Mouse (Mus musculus) cerebral cortex, adult 2 months (tissue): ENCODE results near the gene Tmem125.

Source experiments
- WGBS: fragments of 180-500 bp; shearing (Covaris S2); methylation state at CpG from one replicate; pipeline ENCODE4 v1.1.7; 2018; 5-methylcytosine and 5-hydroxymethylcytosine counted together

Gene Tmem125

GRCm38 (mm10) chr4:118543592-118544260 lies at the start of gene Tmem125:
Gene Tmem125, minus strand, starts transcription at chr4:118544044.
- WGBS = 8% methylated on average over 24 of the region's 24 CpGs

GRCm38 (mm10) chr4:118589733-118590130 lies 45.9 kb upstream of the Tmem125 start:
- 32% methylated on average over 7 of the region's 7 CpGs for WGBS

- WGBS = 68% methylated on average over 12 of the region's 12 CpGs
Observed at GRCm38 (mm10) chr4:118589053-118589732, 45.3 kb upstream of the Tmem125 start.

- WGBS = 90% methylated on average over 8 of the region's 8 CpGs
Observed at GRCm38 (mm10) chr4:118582629-118583028, 38.8 kb upstream of the Tmem125 start.

GRCm38 (mm10) chr4:118581508-118581907 lies 37.7 kb upstream of the Tmem125 start:
- 52% methylated on average over 11 of the region's 11 CpGs for WGBS

- 42% methylated on average over 13 of the region's 13 CpGs for WGBS
Observed at GRCm38 (mm10) chr4:118579313-118579712, 35.5 kb upstream of the Tmem125 start.

GRCm38 (mm10) chr4:118576097-118576496 lies 32.3 kb upstream of the Tmem125 start:
- WGBS = 6% methylated on average over 6 of the region's 6 CpGs

GRCm38 (mm10) chr4:118571441-118571840 lies 27.6 kb upstream of the Tmem125 start:
- WGBS = 52% methylated on average over 15 of the region's 15 CpGs

- WGBS = 83% methylated on average over 23 of the region's 23 CpGs
Observed at GRCm38 (mm10) chr4:118569320-118569719, 25.5 kb upstream of the Tmem125 start.

- 72% methylated on average over 10 of the region's 10 CpGs for WGBS
Observed at GRCm38 (mm10) chr4:118568709-118569108, 24.9 kb upstream of the Tmem125 start.

- WGBS = 40% methylated on average over 7 of the region's 7 CpGs
Observed at GRCm38 (mm10) chr4:118566161-118566676, 22.4 kb upstream of the Tmem125 start.

GRCm38 (mm10) chr4:118564926-118565279 lies 21.1 kb upstream of the Tmem125 start:
- 34% methylated on average over 3 of the region's 3 CpGs for WGBS

GRCm38 (mm10) chr4:118564062-118564925 lies 20.4 kb upstream of the Tmem125 start:
- WGBS = 78% methylated on average over 13 of the region's 13 CpGs

- whole genome bisulfite sequencing = 78% methylated on average over 3 of the region's 3 CpGs
Observed at GRCm38 (mm10) chr4:118553039-118553649, 9.3 kb upstream of the Tmem125 start.

- 89% methylated on average over 10 of the region's 10 CpGs for WGBS
Observed at GRCm38 (mm10) chr4:118548130-118548480, 4.3 kb upstream of the Tmem125 start.

GRCm38 (mm10) chr4:118547424-118548129 lies 3.7 kb upstream of the Tmem125 start:
- 88% methylated on average over 23 of the region's 23 CpGs for WGBS

- WGBS = 87% methylated on average over 14 of the region's 14 CpGs
Observed at GRCm38 (mm10) chr4:118544441-118545127, 740 bp upstream of the Tmem125 start.

- WGBS = 8% methylated on average over 13 of the region's 13 CpGs
Observed at GRCm38 (mm10) chr4:118543158-118543530, 700 bp downstream of the Tmem125 start.

GRCm38 (mm10) chr4:118542510-118543157 lies 1.2 kb downstream of the Tmem125 start:
- WGBS = 63% methylated on average over 9 of the region's 9 CpGs

- 32% methylated on average over 10 of the region's 10 CpGs for WGBS
Observed at GRCm38 (mm10) chr4:118539904-118540303, 3.9 kb downstream of the Tmem125 start.
